Mouse (Mus musculus): Measurements from ENCODE around the gene Cx3cr1.

DNA sequence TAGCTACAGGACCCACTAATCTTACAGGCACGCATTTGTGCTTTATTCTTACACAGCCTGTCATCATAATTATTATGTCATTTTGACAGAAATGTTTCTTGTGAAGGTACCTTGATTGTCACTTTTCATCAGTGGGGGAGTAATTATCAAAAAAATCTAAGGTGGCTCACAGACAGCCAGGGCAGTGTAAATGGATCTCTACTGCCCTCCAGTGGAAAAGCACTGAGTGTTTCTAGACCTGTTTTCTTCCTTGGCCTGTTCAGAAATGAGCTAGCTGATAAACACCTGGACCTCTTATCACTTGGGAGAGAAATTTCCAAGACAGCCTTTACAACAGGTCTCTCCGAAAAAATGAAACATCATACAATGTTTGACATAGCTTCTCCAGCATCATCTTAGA is 179.0 kb downstream of the Cx3cr1 start:
- TF ChIP-seq POLR2A (IDR thresholded peaks at IDR 0.05; ENCODE audit: borderline replicate concordance, extremely low read depth, insufficient read depth, insufficient read length, poor library complexity, severe bottlenecking) (no peak), CTCF (IDR thresholded peaks at IDR 0.05; ENCODE audit: borderline replicate concordance, extremely low read depth, insufficient read depth, insufficient read length) (peak; percentile 75; the same call in 1 of the 2 replicates)

Data from brain, embryonic 14.5 days (tissue).